Mouse (Mus musculus) limb, embryonic 10.5 days (tissue): ENCODE results near the gene Disp1. TPM values are rescaled to one million over a fixed set of nuclear protein-coding genes. Genes with fewer than 3 reads are reported as not detected.
A peak's percentile ranks its signal among the peaks of the same experiment; 100 is the strongest.

Experiments
- DNase-seq: peaks from one replicate; pipeline ENCODE4 v3.0.0-alpha.2; 2017; ENCODE audit warnings: low spot score
- H3K27ac ChIP-seq: fragments of 300-500 bp; sonication (generic); 2 replicates; pipeline ENCODE4 v1.5.1; 2016; ENCODE audit warnings: mild to moderate bottlenecking
- H3K27me3 ChIP-seq: fragments of 300-500 bp; sonication (generic); 2 replicates; pipeline ENCODE4 v1.6.1; 2016; ENCODE audit warnings: low read depth, mild to moderate bottlenecking; ENCODE audit not compliant: poor library complexity, severe bottlenecking
- H3K36me3 ChIP-seq: fragments of 300-500 bp; sonication (generic); 2 replicates; pipeline ENCODE4 v1.6.1; 2016; ENCODE audit warnings: mild to moderate bottlenecking, moderate library complexity
- H3K4me1 ChIP-seq: fragments of 300-500 bp; sonication (generic); 2 replicates; pipeline ENCODE4 v1.6.1; 2016
- H3K4me3 ChIP-seq: fragments of 300-500 bp; sonication (generic); 2 replicates; pipeline ENCODE4 v1.5.1; 2016; ENCODE audit warnings: mild to moderate bottlenecking, moderate library complexity
- H3K9me3 ChIP-seq: fragments of 300-500 bp; sonication (generic); replicated peaks from 2 replicates; pipeline ENCODE4 v1.6.1; 2016; ENCODE audit warnings: mild to moderate bottlenecking
- WGBS: fragments of 180-500 bp; shearing (Covaris S2); methylation state at CpG from one replicate; pipeline ENCODE4 v1.1.7; 2016; 5-methylcytosine and 5-hydroxymethylcytosine counted together
- polyA plus RNA-seq: library from polyadenylated mRNA; unstranded; fragments of >200 nt; fragmentation: Nextera tagmentation; extraction: Ambion mirVana; gene quantifications from 2 replicates; pipeline ENCODE4 v1.2.1, GENCODE M21; 2016

Disp1 gene
- 21.8 and 23.1 TPM in 2 replicates for polyA plus RNA-seq

- DNase-seq, result peak; percentile 88
- H3K9me3 ChIP-seq, result no peaks in the 10 kb centered on the region
- WGBS, result 4% methylated on average over 56 of the region's 56 CpGs
These were observed at the start of gene Disp1 for GRCm38 (mm10) chr1:183220796-183221718. TSS of gene Disp1 (minus strand) at chr1:183221522.

GRCm38 (mm10) chr1:183267666-183268065, 46.3 kb upstream of the Disp1 start:
- no peak overlapping the region for H3K4me3 ChIP-seq
- H3K27ac ChIP-seq, result no peak overlapping the region
- no peaks in the 10 kb centered on the region for H3K9me3 ChIP-seq
- DNase-seq, result no peak
- WGBS, result 82% methylated on average over 6 of the region's 6 CpGs
- peaks cover 8% of the 10 kb centered on the region for H3K4me1 ChIP-seq
- H3K36me3 ChIP-seq, result no peaks in the 10 kb centered on the region
- no peaks in the 10 kb centered on the region for H3K27me3 ChIP-seq

More at GRCm38 (mm10) chr1:183220796-183221718, at the start of gene Disp1:
- H3K27ac ChIP-seq, result peak within 1 kb of the TSS; percentile 96
- peaks cover 16% of the 10 kb centered on the region for H3K4me1 ChIP-seq
- H3K4me3 ChIP-seq, result peak within 1 kb of the TSS; percentile 79
- no peaks in the 10 kb centered on the region for H3K27me3 ChIP-seq
- 0 out of 2 replicates have a peak, but pooled peaks cover 9% of the 10 kb centered on the region for H3K36me3 ChIP-seq

- Histone ChIP-seq H3K27ac (peak overlapping the region; percentile 37), H3K4me3 (no peak overlapping the region), H3K36me3 (no peaks in the 10 kb centered on the region), H3K4me1 (peaks cover 8% of the 10 kb centered on the region), H3K9me3 (no peaks in the 10 kb centered on the region), H3K27me3 (no peaks in the 10 kb centered on the region)
- WGBS, result 67% methylated on average over 14 of the region's 14 CpGs
- no peak for DNase-seq
These were observed 44.7 kb upstream of the Disp1 start for GRCm38 (mm10) chr1:183265921-183266467.

DNA sequence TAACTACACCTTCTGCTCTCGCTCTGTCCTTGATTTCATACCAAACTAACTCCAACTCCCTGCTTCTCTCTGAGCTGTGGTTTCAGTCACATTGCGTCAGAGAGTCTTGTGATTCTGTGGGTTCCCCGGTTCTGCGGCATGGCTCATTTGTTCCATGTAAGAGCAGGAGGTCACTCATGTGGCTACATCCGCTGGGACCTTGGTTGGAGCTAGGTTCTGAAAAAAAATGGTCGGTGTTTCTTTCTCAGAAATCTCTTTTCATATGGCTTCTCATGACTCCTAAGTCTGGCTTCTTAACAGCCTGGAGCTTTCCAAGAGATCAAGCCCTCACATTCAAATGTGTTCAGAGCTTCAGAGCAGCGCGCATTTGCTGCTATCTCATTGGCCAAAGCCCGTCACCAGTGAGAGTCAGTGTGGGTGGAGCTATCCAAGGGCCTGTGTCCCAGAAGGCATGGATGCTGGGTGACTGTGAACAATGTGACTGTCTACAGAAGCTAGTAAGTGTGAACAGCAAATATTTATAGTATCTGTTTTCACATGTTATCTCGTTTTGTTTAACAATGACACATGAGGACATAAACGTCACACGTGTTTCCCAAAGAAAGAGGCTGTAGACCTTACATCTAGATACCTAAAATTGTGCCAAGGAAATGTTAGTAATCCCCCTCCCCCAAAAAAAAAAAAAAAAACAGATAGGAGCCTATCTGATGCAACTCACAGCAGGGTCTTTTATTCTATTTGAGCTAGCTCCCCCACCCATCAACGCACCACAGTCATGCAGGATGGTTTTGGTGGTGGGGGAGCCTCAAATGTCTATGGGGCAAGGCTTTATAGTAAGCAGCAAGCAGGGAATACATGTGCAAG, 43.1 kb upstream of the Disp1 start:
- Histone ChIP-seq H3K4me3 (no peak overlapping the region), H3K9me3 (no peaks in the 10 kb centered on the region), H3K27me3 (no peaks in the 10 kb centered on the region), H3K36me3 (no peaks in the 10 kb centered on the region), H3K4me1 (peaks cover 8% of the 10 kb centered on the region), H3K27ac (no peak overlapping the region)
- 83% methylated on average over 13 of the region's 13 CpGs for WGBS
- no peak for DNase-seq

GRCm38 (mm10) chr1:183252574-183252973, 31.3 kb upstream of the Disp1 start:
- Histone ChIP-seq H3K4me3 (no peak overlapping the region), H3K4me1 (peaks cover 17% of the 10 kb centered on the region), H3K36me3 (no peaks in the 10 kb centered on the region), H3K27me3 (no peaks in the 10 kb centered on the region), H3K27ac (no peak overlapping the region), H3K9me3 (no peaks in the 10 kb centered on the region)
- WGBS, result 58% methylated on average over 10 of the region's 10 CpGs
- no peak for DNase-seq

GRCm38 (mm10) chr1:183251818-183252217, 30.5 kb upstream of the Disp1 start:
- Histone ChIP-seq H3K9me3 (no peaks in the 10 kb centered on the region), H3K27me3 (no peaks in the 10 kb centered on the region), H3K27ac (no peak overlapping the region), H3K36me3 (no peaks in the 10 kb centered on the region), H3K4me3 (no peak overlapping the region), H3K4me1 (peaks cover 17% of the 10 kb centered on the region)
- WGBS, result 76% methylated on average over 2 of the region's 2 CpGs
- DNase-seq, result no peak

DNA sequence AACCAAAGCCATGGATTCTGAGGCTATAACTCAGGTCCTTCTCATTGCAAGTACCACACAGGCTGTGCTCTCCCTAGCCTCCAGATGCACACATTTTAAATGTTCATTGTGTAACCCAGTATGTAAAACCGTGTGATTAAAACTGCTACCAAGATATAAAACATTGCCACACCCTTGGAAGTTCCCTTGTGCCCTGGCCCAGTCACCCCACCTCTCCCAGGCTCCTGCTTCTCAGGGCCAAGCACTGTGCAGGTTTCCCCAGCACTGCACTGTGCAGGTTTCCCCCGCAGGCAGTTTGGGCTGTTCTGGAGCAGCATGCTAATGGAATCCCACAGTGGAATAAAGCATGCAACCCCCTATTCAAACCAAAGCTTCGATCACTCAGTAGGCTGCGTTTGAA, 29.3 kb upstream of the Disp1 start:
- no peaks in the 10 kb centered on the region for H3K27me3 ChIP-seq
- no peak for DNase-seq
- peaks cover 17% of the 10 kb centered on the region for H3K4me1 ChIP-seq
- H3K36me3 ChIP-seq, result no peaks in the 10 kb centered on the region
- no peaks in the 10 kb centered on the region for H3K9me3 ChIP-seq
- 81% methylated on average over 4 of the region's 4 CpGs for WGBS
- H3K27ac ChIP-seq, result 0 out of 2 replicates have a peak overlapping the region, but pooled peaks have one; percentile 14
- H3K4me3 ChIP-seq, result no peak overlapping the region

DNA sequence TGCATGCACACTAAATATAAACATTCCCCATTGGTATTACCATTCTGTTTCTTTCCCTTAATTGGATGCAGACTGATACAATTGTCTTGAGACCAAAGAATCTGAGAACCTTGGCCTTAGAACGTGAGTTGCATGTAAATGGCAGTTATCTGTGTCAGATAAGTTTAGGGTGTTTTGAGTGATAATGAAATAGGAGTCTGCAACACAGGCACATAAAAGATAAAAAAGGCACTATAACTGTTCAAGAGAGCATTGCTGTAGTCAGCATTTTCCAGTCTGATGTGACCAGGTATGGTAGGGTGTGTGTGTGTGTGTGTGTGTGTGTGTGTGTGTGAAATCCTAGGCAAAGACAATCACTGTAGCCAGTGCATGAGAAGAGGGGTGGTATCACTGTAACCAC, 26.8 kb upstream of the Disp1 start:
- Histone ChIP-seq H3K27ac (no peak overlapping the region), H3K27me3 (no peaks in the 10 kb centered on the region), H3K4me3 (no peak overlapping the region), H3K9me3 (no peaks in the 10 kb centered on the region), H3K4me1 (peaks cover 17% of the 10 kb centered on the region), H3K36me3 (no peaks in the 10 kb centered on the region)
- 63% methylated on average over 1 of the region's 1 CpGs for WGBS
- no peak for DNase-seq

DNA sequence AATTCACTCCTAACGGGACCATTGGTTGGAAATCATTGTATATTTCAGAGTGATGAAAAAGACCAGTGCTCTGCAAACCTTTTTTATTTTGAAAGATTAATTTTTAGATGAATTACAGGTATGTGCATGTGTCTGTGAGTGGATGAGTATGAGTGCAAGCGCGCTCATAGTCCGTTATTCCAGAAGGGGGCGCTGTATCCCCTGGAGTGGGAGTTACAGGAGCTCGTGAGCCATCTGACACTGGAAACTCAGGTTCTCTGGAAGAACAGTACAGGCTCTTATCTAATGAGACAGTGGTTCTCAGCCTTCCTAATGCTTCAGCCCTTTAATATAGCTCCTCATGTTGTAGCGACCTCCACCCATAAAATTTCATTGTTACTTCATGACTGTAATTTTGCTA, 22.0 kb upstream of the Disp1 start:
- Histone ChIP-seq H3K9me3 (no peaks in the 10 kb centered on the region), H3K4me3 (no peak overlapping the region), H3K27ac (no peak overlapping the region), H3K27me3 (no peaks in the 10 kb centered on the region), H3K36me3 (no peaks in the 10 kb centered on the region), H3K4me1 (no peaks in the 10 kb centered on the region)
- DNase-seq, result no peak
- WGBS, result 80% methylated on average over 7 of the region's 7 CpGs

DNA sequence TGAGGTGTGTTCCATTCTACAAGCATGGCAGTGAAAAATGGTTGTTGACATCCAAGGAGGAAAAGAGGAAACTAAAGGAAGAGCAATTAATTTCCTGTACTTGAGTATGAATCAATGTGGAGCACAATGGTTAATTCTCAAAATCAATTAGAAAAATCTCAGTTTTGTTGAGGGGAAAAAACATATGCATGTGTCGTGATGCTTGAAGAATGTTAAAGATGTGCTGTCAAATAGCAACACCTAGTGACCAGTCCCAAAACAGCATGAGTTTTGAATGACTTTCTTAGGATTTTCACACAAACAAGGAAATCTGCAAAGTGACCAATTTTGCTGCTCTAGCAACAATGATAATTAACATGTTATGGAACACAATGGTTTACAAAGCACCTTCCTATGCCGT, 16.6 kb upstream of the Disp1 start:
- H3K36me3 ChIP-seq, result no peaks in the 10 kb centered on the region
- no peak for DNase-seq
- H3K4me3 ChIP-seq, result no peak overlapping the region
- peaks cover 4% of the 10 kb centered on the region; the same call in 1 of the 2 replicates for H3K4me1 ChIP-seq
- no peaks in the 10 kb centered on the region for H3K9me3 ChIP-seq
- 32% methylated on average over 2 of the region's 2 CpGs for WGBS
- no peaks in the 10 kb centered on the region for H3K27me3 ChIP-seq
- no peak overlapping the region for H3K27ac ChIP-seq

GRCm38 (mm10) chr1:183236460-183236859, 15.1 kb upstream of the Disp1 start:
- Histone ChIP-seq H3K27ac (no peak overlapping the region), H3K36me3 (no peaks in the 10 kb centered on the region), H3K4me3 (no peak overlapping the region), H3K4me1 (peaks cover 4% of the 10 kb centered on the region; the same call in 1 of the 2 replicates), H3K9me3 (no peaks in the 10 kb centered on the region), H3K27me3 (no peaks in the 10 kb centered on the region)
- no peak for DNase-seq
- WGBS, result 90% methylated on average over 5 of the region's 5 CpGs

GRCm38 (mm10) chr1:183233679-183234174, 12.4 kb upstream of the Disp1 start:
- Histone ChIP-seq H3K9me3 (no peaks in the 10 kb centered on the region), H3K36me3 (no peaks in the 10 kb centered on the region), H3K27me3 (no peaks in the 10 kb centered on the region), H3K27ac (no peak overlapping the region), H3K4me1 (peaks cover 9% of the 10 kb centered on the region), H3K4me3 (no peak overlapping the region)
- DNase-seq, result no peak
- WGBS, result 78% methylated on average over 11 of the region's 11 CpGs
